Mouse (Mus musculus) kidney, postnatal 0 days (tissue): Measurements from ENCODE around the gene Gm20441. TPM values are rescaled to one million over a fixed set of nuclear protein-coding genes. Genes with fewer than 3 reads are reported as not detected.

Experiments used
- ATAC-seq: fragments of 200-750 bp; cut with Nextera tagmentation; replicated peaks from 2 replicates; pipeline ENCODE4 v1.8.0; 2017; ENCODE audit warnings: low read depth, moderate number of reproducible peaks, moderate TSS enrichment, moderate library complexity; ENCODE audit not compliant: low FRiP score
- DNase-seq: peaks from one replicate; pipeline ENCODE4 v3.0.0-alpha.2; 2016; ENCODE audit warnings: low spot score
- H3K27ac ChIP-seq: fragments of 300-500 bp; sonication (generic); 2 replicates; pipeline ENCODE4 v1.5.1; 2014; ENCODE audit warnings: mild to moderate bottlenecking
- H3K27me3 ChIP-seq: fragments of 300-500 bp; sonication (generic); 2 replicates; pipeline ENCODE4 v1.6.1; 2014; ENCODE audit warnings: low read length, mixed read lengths; ENCODE audit not compliant: insufficient read depth
- H3K36me3 ChIP-seq: fragments of 300-500 bp; sonication (generic); 2 replicates; pipeline ENCODE4 v1.6.1; 2014; ENCODE audit warnings: low read length, mixed read lengths; ENCODE audit not compliant: insufficient read depth
- H3K4me1 ChIP-seq: fragments of 300-500 bp; sonication (generic); replicated peaks from 2 replicates; pipeline ENCODE4 v1.6.1; 2014; ENCODE audit warnings: antibody characterized with exemption, low read length, mixed read lengths; ENCODE audit not compliant: insufficient read depth
- H3K4me2 ChIP-seq: fragments of 300-500 bp; sonication (generic); 2 replicates; pipeline ENCODE4 v1.6.1; 2014; ENCODE audit warnings: mild to moderate bottlenecking, low read length, moderate library complexity, mixed read lengths
- H3K4me3 ChIP-seq: fragments of 300-500 bp; sonication (generic); replicated peaks from 2 replicates; pipeline ENCODE4 v1.5.1; 2014; ENCODE audit warnings: low read depth, low read length
- H3K9ac ChIP-seq: fragments of 300-500 bp; sonication (generic); 2 replicates; pipeline ENCODE4 v1.6.1; 2014; ENCODE audit warnings: low read depth, low read length
- H3K9me3 ChIP-seq: fragments of 300-500 bp; sonication (generic); replicated peaks from 2 replicates; pipeline ENCODE4 v1.6.1; 2016; ENCODE audit warnings: low read length, inconsistent platforms, mixed read lengths
- CTCF ChIP-seq: IDR thresholded peaks from 2 replicates; pipeline ENCODE4 v1.5.1; 2016; ENCODE audit warnings: antibody characterized with exemption, low read depth, mild to moderate bottlenecking, moderate library complexity
- WGBS: fragments of 180-500 bp; shearing (Covaris S2); extraction: QIAGEN DNeasy Blood & Tissue Kit; methylation state at CpG from one replicate; pipeline ENCODE4 v1.1.7; 2014; 5-methylcytosine and 5-hydroxymethylcytosine counted together
- polyA plus RNA-seq: library from polyadenylated mRNA; unstranded; fragments of >200 nt; fragmentation: Nextera tagmentation; extraction: Ambion mirVana; gene quantifications from 2 replicates; pipeline ENCODE4 v1.2.1, GENCODE M21; 2015

Gm20441 gene
- polyA plus RNA-seq, 1 experiment from 2014 or later, result 0.71 TPM

DNA sequence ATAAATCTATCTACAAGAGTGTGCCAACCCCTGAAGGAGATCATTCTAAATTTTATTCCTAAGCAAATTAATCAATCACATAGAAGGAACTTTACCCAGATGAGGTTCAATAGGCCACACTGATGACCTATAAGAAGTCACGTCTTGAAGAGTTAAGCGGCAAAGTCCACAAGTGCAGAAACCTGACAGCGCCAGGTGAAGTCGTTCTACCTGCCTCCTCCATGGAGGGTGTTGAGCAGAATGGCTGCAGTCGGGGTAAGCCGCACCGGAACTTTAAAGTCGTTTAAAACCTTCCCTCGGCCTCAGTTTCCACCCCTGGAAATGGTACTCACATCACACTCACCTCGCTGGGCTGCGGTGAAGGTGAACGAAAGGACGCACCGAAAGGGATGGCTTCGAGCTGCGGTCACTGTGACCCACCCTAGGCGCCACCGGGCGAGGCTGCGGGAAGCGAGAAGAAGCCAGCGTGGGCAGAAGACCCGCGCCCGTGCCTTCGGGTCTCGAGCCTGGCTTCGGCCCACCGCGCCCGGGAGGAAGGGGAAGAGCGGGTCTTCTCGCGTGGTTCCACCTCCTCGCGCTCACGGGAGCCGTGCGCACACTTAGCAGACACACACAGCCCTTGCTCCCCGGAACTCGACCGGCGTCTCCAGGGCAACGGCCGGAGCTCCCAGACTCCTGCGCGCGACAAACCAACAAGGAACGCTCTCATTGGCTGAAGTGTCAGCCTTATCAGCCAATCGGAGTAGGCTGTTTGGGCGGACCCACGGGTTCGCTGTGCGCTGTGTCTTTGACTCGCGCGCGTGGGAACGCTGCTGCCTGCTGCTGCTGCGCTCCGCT lies 16.9 kb downstream of the Gm20441 start, which contains the start of gene Cabin1:
TSS of gene Cabin1 (minus strand) at position 660 of the 837 bp plus-strand sequence.
- H3K4me2 ChIP-seq, result peak within 1 kb of the TSS; percentile 88
- peak; percentile 97 for DNase-seq
- TF ChIP-seq CTCF, result no peak
- H3K9ac ChIP-seq, result peak within 1 kb of the TSS; percentile 90
- no peaks in the 10 kb centered on the region for H3K27me3 ChIP-seq
- under 1% methylated on average over 61 of the region's 61 CpGs for WGBS
- no peaks in the 10 kb centered on the region for H3K9me3 ChIP-seq
- peak; percentile 98 for ATAC-seq
- peak within 1 kb of the TSS; percentile 87 for H3K4me3 ChIP-seq
- H3K36me3 ChIP-seq, result no peaks in the 10 kb centered on the region
- no peaks in the 10 kb centered on the region for H3K4me1 ChIP-seq
- peak within 1 kb of the TSS; percentile 82 for H3K27ac ChIP-seq

DNA sequence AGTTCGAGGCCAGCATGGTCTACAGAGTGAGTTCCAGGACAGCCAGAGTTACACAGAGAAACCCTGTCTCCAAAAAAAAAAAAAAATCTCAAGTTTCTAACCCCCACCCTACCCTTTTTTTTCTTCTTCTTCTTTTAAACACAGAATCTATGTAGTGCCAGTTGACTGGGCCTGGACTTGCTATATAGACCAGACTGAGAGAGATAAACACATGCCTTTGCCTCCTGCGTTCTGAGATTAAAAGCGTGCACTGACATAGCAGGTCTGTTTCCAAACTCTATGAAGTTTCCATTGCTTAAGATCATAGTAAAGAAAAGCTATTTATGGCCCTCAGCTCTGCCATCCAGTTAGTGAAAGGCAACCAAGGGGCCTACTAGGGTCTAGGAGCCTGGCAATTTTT lies 18.3 kb downstream of the Gm20441 start:
- 100% methylated on average over 3 of the region's 3 CpGs for WGBS
- Histone ChIP-seq H3K27ac (no peak overlapping the region), H3K9ac (0 out of 2 replicates have a peak overlapping the region, but pooled peaks have one; percentile 10), H3K4me3 (no peak overlapping the region), H3K36me3 (0 out of 2 replicates have a peak, but pooled peaks cover 2% of the 10 kb centered on the region), H3K27me3 (no peaks in the 10 kb centered on the region), H3K4me2 (no peak overlapping the region), H3K9me3 (no peaks in the 10 kb centered on the region), H3K4me1 (no peaks in the 10 kb centered on the region)
- TF ChIP-seq CTCF, result no peak
- ATAC-seq, result no peak
- no peak for DNase-seq

GRCm38 (mm10) chr10:75760311-75760710 lies 20.4 kb downstream of the Gm20441 start:
- peaks cover 8% of the 10 kb centered on the region; the same call in 1 of the 2 replicates for H3K36me3 ChIP-seq
- DNase-seq (no peak), ATAC-seq (no peak)
- no peaks in the 10 kb centered on the region for H3K27me3 ChIP-seq
- no peak overlapping the region for H3K4me3 ChIP-seq
- no peak overlapping the region for H3K4me2 ChIP-seq
- TF ChIP-seq CTCF, result no peak
- H3K4me1 ChIP-seq, result no peaks in the 10 kb centered on the region
- no peak overlapping the region for H3K9ac ChIP-seq
- H3K9me3 ChIP-seq, result no peaks in the 10 kb centered on the region
- WGBS, result 97% methylated on average over 3 of the region's 3 CpGs
- no peak overlapping the region for H3K27ac ChIP-seq

DNA sequence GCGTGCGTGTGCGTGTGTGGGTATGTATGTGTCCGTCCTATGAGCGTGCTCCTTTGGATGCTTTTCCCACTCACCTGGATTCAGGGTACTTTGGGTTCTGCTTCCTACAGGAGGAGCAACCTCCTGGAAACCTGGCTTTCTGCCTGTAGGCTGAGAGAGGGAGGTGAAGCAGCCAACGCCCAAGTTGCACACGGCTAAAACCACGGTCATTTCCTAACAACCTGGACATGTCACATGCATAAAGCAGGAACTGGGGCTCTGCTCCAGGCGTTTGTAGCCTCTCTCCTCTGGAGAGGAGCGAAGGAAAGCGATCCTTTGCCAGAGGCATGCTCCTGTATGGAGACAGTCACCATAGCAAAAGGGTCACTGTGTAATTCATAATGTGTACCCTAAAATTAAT lies 24.0 kb downstream of the Gm20441 start:
- H3K4me1 ChIP-seq, result no peaks in the 10 kb centered on the region
- H3K36me3 ChIP-seq, result peaks cover 41% of the 10 kb centered on the region
- WGBS, result 94% methylated on average over 11 of the region's 11 CpGs
- TF ChIP-seq CTCF, result no peak
- no peak overlapping the region for H3K4me3 ChIP-seq
- no peak overlapping the region for H3K9ac ChIP-seq
- no peaks in the 10 kb centered on the region for H3K9me3 ChIP-seq
- DNase-seq (no peak), ATAC-seq (no peak)
- H3K27me3 ChIP-seq, result no peaks in the 10 kb centered on the region
- no peak overlapping the region for H3K27ac ChIP-seq
- H3K4me2 ChIP-seq, result no peak overlapping the region

GRCm38 (mm10) chr10:75744017-75744416 lies 36.7 kb downstream of the Gm20441 start:
- DNase-seq, result peak; percentile 86
- peak; percentile 65 for ATAC-seq
- Histone ChIP-seq H3K27ac (no peak overlapping the region), H3K36me3 (peaks cover 67% of the 10 kb centered on the region), H3K9ac (no peak overlapping the region), H3K4me3 (no peak overlapping the region), H3K4me1 (no peaks in the 10 kb centered on the region), H3K4me2 (no peak overlapping the region), H3K27me3 (no peaks in the 10 kb centered on the region), H3K9me3 (no peaks in the 10 kb centered on the region)
- WGBS, result 47% methylated on average over 3 of the region's 3 CpGs
- TF ChIP-seq CTCF, result peak; percentile 98

DNA sequence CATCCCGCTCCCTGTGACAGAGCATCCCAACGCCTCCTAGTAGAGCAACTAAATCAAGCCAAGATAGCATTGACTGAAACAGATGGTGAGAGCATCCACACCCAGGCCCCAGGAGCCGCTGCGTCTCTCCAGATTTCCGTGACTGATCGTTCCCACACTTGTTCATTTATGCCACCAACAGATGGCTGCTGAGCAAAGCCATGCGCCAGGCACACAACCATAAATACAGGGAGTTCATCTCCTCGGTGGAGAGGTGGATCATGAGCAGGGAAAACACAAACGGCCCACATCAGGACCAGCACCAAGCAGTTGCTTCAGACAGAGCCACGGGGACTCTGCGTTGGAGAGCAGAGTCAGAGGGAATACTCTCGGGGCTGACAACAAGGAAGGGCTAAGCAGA lies 37.4 kb downstream of the Gm20441 start:
- Histone ChIP-seq H3K9me3 (no peaks in the 10 kb centered on the region), H3K4me3 (no peak overlapping the region), H3K27me3 (no peaks in the 10 kb centered on the region), H3K9ac (no peak overlapping the region), H3K36me3 (peaks cover 71% of the 10 kb centered on the region), H3K27ac (no peak overlapping the region), H3K4me1 (no peaks in the 10 kb centered on the region), H3K4me2 (no peak overlapping the region)
- WGBS, result 86% methylated on average over 12 of the region's 12 CpGs
- TF ChIP-seq CTCF, result no peak
- DNase-seq (no peak), ATAC-seq (no peak)
